Mouse (Mus musculus): ENCODE measurements around the gene Myo1g. TPM values are rescaled to one million over a fixed set of nuclear protein-coding genes. Genes with fewer than 3 reads are reported as not detected.

The Myo1g gene
- polyA plus RNA-seq, 1 experiment from 2014 or later: 0.29 TPM

DNA sequence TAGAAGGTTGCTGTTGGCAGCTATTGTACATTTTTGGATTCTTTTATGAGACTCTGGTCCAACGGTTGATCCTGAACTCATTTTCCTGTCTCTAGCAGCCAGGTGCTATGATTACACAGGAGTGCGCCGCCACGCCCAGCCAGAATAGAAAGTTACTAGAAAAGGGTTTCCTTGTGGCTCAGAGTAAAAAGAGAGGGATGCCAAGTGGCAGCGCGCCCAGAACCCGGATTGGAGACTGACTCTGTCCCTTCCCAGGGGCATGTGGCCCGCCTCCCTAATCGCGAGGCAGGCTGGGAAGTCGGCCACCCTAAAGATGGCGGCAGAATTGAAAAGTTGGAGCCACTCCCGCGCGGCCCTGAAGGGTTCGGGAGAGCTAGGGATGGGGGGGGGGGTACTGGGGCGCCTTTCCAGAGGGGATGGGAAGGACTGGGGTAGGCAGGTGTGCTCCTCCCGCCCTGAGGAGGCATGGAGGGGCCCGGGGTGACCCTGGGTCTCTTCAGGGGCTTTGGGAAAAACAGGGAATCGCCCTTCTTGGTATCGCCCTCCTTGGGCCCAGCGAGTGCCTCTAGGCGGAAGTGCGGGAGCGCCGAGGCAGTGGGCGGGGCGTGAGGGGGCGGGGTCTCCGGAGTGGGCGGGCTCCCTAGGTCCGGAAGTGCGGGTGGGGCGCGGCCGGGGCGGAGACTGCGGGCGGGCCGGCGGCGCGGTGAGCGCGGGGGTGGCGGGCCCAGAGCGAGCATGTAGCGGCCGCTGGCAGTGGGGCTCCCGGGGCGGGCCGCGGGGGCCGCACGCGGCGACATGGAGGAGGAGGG is 25.6 kb upstream of the Myo1g start, which contains the start of gene Ccm2:
Gene Ccm2, plus strand, starts transcription at position 683 of the 809 bp plus-strand sequence.
- DNase-seq (ENCODE audit: low spot score) (peak; percentile 95), ATAC-seq (replicated peaks; ENCODE audit: insufficient number of reproducible peaks, low FRiP score, low TSS enrichment, low read depth) (peak; percentile 95)
- H3K9me3 ChIP-seq (replicated peaks; ENCODE audit: control insufficient read depth, low read length): no peaks in the 10 kb centered on the region
- H3K4me3 ChIP-seq (ENCODE audit: low read depth, low read length): peak within 1 kb of the TSS; percentile 88
- peak within 1 kb of the TSS; percentile 59 for H3K4me2 ChIP-seq (ENCODE audit: low read depth, low read length)
- no peaks in the 10 kb centered on the region for H3K36me3 ChIP-seq (replicated peaks; ENCODE audit: control insufficient read depth, insufficient read depth, low read depth, low read length)
- H3K9ac ChIP-seq (replicated peaks; ENCODE audit: low read length): peak within 1 kb of the TSS; percentile 86
- no peaks in the 10 kb centered on the region; the same call in 1 of the 2 replicates for H3K4me1 ChIP-seq (ENCODE audit: control insufficient read depth, insufficient read depth, low read length)
- peak within 1 kb of the TSS; percentile 98 for H3K27ac ChIP-seq (replicated peaks; ENCODE audit: low read depth, low read length)
- H3K27me3 ChIP-seq (ENCODE audit: control insufficient read depth, insufficient read depth, low read length): no peaks in the 10 kb centered on the region
- WGBS: under 1% methylated on average over 29 of the region's 57 CpGs

DNA sequence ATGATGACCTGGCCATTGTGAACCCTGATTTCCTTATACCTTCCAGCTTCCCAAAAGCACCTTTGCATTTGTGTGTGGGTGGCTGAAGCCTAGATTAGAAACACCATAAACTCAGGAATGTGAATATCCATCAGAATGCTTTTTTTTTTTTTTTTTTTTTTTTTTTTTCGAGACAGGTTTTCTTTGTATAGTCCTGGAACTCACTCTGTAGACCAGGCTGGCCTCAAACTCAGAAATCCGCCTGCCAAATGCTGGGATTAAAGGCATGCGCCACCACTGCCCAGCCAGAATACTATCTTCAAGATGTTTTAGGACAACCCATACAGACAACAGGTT is 25.1 kb upstream of the Myo1g start:
- WGBS: 35% methylated on average over 3 of the region's 3 CpGs
- H3K4me3 ChIP-seq (ENCODE audit: low read depth, low read length): peak overlapping the region; percentile 88
- no peak for DNase-seq (ENCODE audit: low spot score)
- H3K4me1 ChIP-seq (ENCODE audit: control insufficient read depth, insufficient read depth, low read length): no peaks in the 10 kb centered on the region; the same call in 1 of the 2 replicates
- no peaks in the 10 kb centered on the region for H3K9me3 ChIP-seq (replicated peaks; ENCODE audit: control insufficient read depth, low read length)
- no peaks in the 10 kb centered on the region for H3K36me3 ChIP-seq (replicated peaks; ENCODE audit: control insufficient read depth, insufficient read depth, low read depth, low read length)
- H3K27ac ChIP-seq (replicated peaks; ENCODE audit: low read depth, low read length): peak overlapping the region; percentile 98
- H3K4me2 ChIP-seq (ENCODE audit: low read depth, low read length): peak overlapping the region; percentile 59
- H3K27me3 ChIP-seq (ENCODE audit: control insufficient read depth, insufficient read depth, low read length): no peaks in the 10 kb centered on the region
- ATAC-seq (replicated peaks; ENCODE audit: insufficient number of reproducible peaks, low FRiP score, low TSS enrichment, low read depth): no peak
- H3K9ac ChIP-seq (replicated peaks; ENCODE audit: low read length): peak overlapping the region; percentile 86

DNA sequence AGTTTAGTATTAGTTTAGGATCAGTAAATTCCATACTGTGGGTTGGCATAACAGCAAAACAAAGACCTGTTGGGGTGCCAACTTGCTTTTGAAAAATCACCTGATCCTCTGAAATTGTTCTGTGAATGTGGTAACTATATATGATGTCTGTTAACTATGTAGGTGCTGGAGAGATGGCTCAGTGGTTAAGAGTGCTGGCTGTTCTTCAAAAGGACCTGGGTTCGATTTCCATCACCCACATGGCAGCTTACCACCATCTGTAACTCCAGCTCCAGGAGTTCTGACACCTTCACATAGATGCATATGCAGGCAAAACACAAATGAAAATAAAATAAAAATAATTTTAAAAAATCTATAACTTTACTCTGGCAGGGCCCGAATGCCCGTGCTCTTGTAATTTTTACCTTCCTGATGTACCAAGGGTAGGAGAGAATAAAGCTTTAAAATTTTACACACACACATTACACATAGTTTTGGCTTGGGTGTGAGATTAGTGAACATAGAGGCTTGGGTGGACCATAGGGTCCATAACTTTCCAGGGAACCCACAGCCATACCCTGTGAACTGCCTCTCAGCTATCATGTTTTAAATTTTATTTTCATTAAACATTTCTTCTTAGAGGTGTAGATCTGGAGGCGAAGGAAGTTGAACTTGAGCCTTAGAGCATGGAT is 24.6 kb upstream of the Myo1g start:
- Histone ChIP-seq H3K36me3 (replicated peaks; ENCODE audit: control insufficient read depth, insufficient read depth, low read depth, low read length) (no peaks in the 10 kb centered on the region), H3K27ac (replicated peaks; ENCODE audit: low read depth, low read length) (no peak overlapping the region), H3K4me3 (ENCODE audit: low read depth, low read length) (no peak overlapping the region), H3K27me3 (ENCODE audit: control insufficient read depth, insufficient read depth, low read length) (no peaks in the 10 kb centered on the region), H3K4me2 (ENCODE audit: low read depth, low read length) (no peak overlapping the region), H3K9me3 (replicated peaks; ENCODE audit: control insufficient read depth, low read length) (no peaks in the 10 kb centered on the region), H3K4me1 (ENCODE audit: control insufficient read depth, insufficient read depth, low read length) (no peaks in the 10 kb centered on the region; the same call in 1 of the 2 replicates), H3K9ac (replicated peaks; ENCODE audit: low read length) (no peak overlapping the region)
- ATAC-seq (replicated peaks; ENCODE audit: insufficient number of reproducible peaks, low FRiP score, low TSS enrichment, low read depth) (no peak), DNase-seq (ENCODE audit: low spot score) (no peak)
- WGBS: 95% methylated on average over 4 of the region's 4 CpGs

DNA sequence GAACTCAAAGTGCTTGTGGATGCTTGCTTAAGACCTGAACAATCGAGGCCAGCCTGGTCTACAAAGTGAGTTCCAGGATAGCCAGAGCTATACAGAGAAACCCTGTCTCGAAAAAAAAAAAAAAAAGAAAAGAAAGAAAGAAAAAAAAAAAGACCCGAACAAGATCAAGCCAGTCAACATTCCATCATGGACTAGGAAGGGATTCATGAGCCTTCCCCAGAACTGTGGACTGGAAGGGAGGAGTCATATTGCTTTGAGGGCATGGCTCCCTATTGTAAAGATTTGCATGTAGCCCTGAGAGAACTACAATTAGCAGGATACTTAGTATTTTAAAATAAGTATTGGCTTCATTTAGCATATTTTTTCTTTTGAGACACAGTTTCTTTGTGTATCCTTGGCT is 23.9 kb upstream of the Myo1g start:
- H3K27ac ChIP-seq (replicated peaks; ENCODE audit: low read depth, low read length): no peak overlapping the region
- no peaks in the 10 kb centered on the region for H3K36me3 ChIP-seq (replicated peaks; ENCODE audit: control insufficient read depth, insufficient read depth, low read depth, low read length)
- DNase-seq (ENCODE audit: low spot score) (no peak), ATAC-seq (replicated peaks; ENCODE audit: insufficient number of reproducible peaks, low FRiP score, low TSS enrichment, low read depth) (no peak)
- no peaks in the 10 kb centered on the region for H3K27me3 ChIP-seq (ENCODE audit: control insufficient read depth, insufficient read depth, low read length)
- H3K4me2 ChIP-seq (ENCODE audit: low read depth, low read length): no peak overlapping the region
- 81% methylated on average over 3 of the region's 3 CpGs for WGBS
- H3K9me3 ChIP-seq (replicated peaks; ENCODE audit: control insufficient read depth, low read length): no peaks in the 10 kb centered on the region
- H3K4me1 ChIP-seq (ENCODE audit: control insufficient read depth, insufficient read depth, low read length): no peaks in the 10 kb centered on the region; the same call in 1 of the 2 replicates
- H3K4me3 ChIP-seq (ENCODE audit: low read depth, low read length): no peak overlapping the region
- H3K9ac ChIP-seq (replicated peaks; ENCODE audit: low read length): no peak overlapping the region

DNA sequence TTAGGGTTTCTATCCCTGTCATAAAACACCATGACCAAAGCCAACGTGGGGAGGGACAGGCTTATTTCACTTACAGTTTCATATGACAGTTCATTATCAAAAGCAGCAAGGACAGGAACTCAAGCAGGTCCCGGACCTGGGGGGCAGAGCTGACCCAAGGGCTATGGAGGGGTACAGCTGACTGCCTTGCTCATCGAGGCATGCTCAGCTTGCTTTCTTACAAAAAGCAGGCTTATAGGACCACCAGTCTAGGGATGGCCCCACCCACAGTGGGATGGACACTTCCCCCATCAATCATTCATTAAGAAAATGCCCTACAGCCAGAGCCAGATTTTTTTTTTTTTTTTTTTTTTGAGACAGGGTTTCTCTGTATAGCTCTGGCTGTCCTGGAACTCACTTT is 10.0 kb upstream of the Myo1g start:
- Histone ChIP-seq H3K9ac (replicated peaks; ENCODE audit: low read length) (no peak overlapping the region), H3K27me3 (ENCODE audit: control insufficient read depth, insufficient read depth, low read length) (no peaks in the 10 kb centered on the region), H3K4me3 (ENCODE audit: low read depth, low read length) (no peak overlapping the region), H3K4me1 (ENCODE audit: control insufficient read depth, insufficient read depth, low read length) (no peaks in the 10 kb centered on the region), H3K9me3 (replicated peaks; ENCODE audit: control insufficient read depth, low read length) (no peaks in the 10 kb centered on the region), H3K36me3 (replicated peaks; ENCODE audit: control insufficient read depth, insufficient read depth, low read depth, low read length) (no peaks in the 10 kb centered on the region), H3K27ac (replicated peaks; ENCODE audit: low read depth, low read length) (no peak overlapping the region), H3K4me2 (ENCODE audit: low read depth, low read length) (no peak overlapping the region)
- 87% methylated on average over 3 of the region's 3 CpGs for WGBS
- ATAC-seq (replicated peaks; ENCODE audit: insufficient number of reproducible peaks, low FRiP score, low TSS enrichment, low read depth) (no peak), DNase-seq (ENCODE audit: low spot score) (no peak)

DNA sequence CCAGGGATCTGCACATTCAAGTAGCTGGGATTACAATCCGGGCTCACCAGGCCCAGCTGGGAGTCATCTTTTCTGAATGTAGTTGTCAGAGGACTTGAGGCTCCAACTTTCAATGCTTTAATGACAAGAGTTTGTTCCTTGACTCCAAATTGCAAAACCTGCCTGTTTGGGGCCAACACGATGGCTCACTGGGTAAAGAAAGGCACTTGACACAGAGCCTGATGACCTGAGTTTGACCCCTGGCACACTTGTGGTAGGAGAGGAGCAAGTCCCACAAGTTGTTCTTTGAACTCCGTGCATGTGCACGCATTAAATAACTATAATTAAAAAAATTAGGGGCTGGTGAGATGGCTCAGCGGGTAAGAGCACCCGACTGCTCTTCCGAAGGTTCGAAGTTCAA is 9.2 kb upstream of the Myo1g start:
- no peak overlapping the region for H3K27ac ChIP-seq (replicated peaks; ENCODE audit: low read depth, low read length)
- no peak for DNase-seq (ENCODE audit: low spot score)
- no peak for ATAC-seq (replicated peaks; ENCODE audit: insufficient number of reproducible peaks, low FRiP score, low TSS enrichment, low read depth)
- no peak overlapping the region for H3K4me2 ChIP-seq (ENCODE audit: low read depth, low read length)
- whole genome bisulfite sequencing: 89% methylated on average over 8 of the region's 8 CpGs
- no peaks in the 10 kb centered on the region for H3K9me3 ChIP-seq (replicated peaks; ENCODE audit: control insufficient read depth, low read length)
- no peaks in the 10 kb centered on the region for H3K27me3 ChIP-seq (ENCODE audit: control insufficient read depth, insufficient read depth, low read length)
- no peak overlapping the region for H3K4me3 ChIP-seq (ENCODE audit: low read depth, low read length)
- H3K36me3 ChIP-seq (replicated peaks; ENCODE audit: control insufficient read depth, insufficient read depth, low read depth, low read length): peaks cover 5% of the 10 kb centered on the region
- no peaks in the 10 kb centered on the region for H3K4me1 ChIP-seq (ENCODE audit: control insufficient read depth, insufficient read depth, low read length)
- H3K9ac ChIP-seq (replicated peaks; ENCODE audit: low read length): no peak overlapping the region

DNA sequence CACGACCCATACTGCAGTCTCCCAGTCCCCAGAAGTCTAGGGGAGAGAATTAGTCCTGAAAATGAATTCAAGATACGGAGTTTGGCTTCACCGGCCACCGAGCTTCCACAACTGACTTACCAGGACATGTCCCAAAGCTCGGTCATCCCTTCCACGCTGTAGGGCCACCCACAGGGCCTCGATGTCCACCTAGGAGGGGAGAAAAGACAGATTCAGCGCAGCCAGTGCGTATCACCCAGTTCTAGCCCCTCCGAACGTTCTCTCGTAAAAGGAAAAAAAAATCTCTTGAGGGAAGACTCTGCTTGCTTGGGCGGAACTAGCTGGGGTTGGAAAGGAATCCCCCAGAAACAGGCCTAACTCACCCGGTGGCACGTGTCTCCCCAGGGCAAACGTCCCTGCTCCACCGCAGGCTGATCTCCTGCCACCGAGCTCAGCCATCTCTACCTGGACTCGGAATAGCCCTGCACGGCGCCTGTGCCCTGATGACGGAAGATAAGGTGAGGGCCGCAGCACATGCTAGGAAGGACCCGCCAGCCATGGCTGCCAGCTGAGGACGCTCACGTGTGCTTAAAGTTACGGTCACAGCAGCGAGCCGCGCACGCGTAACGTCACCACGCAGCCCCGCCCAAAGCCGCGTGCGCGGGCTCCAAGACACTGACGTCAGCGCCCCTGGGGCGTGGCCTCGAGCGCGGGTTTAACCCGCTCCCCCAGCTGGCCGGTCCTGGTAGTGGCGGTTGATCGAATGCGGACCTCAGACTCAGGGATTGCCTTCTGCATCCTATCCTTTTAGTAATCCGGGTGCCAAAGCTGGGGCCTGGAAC is 7.6 kb upstream of the Myo1g start:
- Histone ChIP-seq H3K27me3 (ENCODE audit: control insufficient read depth, insufficient read depth, low read length) (no peaks in the 10 kb centered on the region), H3K4me1 (ENCODE audit: control insufficient read depth, insufficient read depth, low read length) (no peaks in the 10 kb centered on the region), H3K27ac (replicated peaks; ENCODE audit: low read depth, low read length) (peak overlapping the region; percentile 76), H3K9me3 (replicated peaks; ENCODE audit: control insufficient read depth, low read length) (no peaks in the 10 kb centered on the region), H3K9ac (replicated peaks; ENCODE audit: low read length) (peak overlapping the region; percentile 81), H3K4me3 (ENCODE audit: low read depth, low read length) (peak overlapping the region; percentile 71), H3K36me3 (replicated peaks; ENCODE audit: control insufficient read depth, insufficient read depth, low read depth, low read length) (peaks cover 8% of the 10 kb centered on the region), H3K4me2 (ENCODE audit: low read depth, low read length) (peak overlapping the region; percentile 83)
- DNase-seq (ENCODE audit: low spot score): peak; percentile 100
- 0% methylated on average over 51 of the region's 51 CpGs for WGBS
- peak; percentile 93 for ATAC-seq (replicated peaks; ENCODE audit: insufficient number of reproducible peaks, low FRiP score, low TSS enrichment, low read depth)

Measured in embryonic facial prominence, embryonic 11.5 days (tissue).